Mouse (Mus musculus): ENCODE measurements at regions not wholly inside any gene's neighbourhood (a gene's known extent, or its start where the extent isn't known, plus 50 kb on each side); places are given as distances from the start of the nearest gene placed in this dataset.

- WGBS = 70% methylated on average over 3 of the region's 3 CpGs
- Histone ChIP-seq H3K9me3 (ENCODE audit: control insufficient read depth, low read length) (no peaks in the 10 kb centered on the region), H3K9ac (ENCODE audit: low read depth, low read length) (no peak overlapping the region), H3K27me3 (replicated peaks; ENCODE audit: control insufficient read depth, insufficient read depth, low read length) (no peaks in the 10 kb centered on the region), H3K4me1 (ENCODE audit: control insufficient read depth, insufficient read depth, low read length) (no peaks in the 10 kb centered on the region), H3K36me3 (ENCODE audit: control insufficient read depth, insufficient read depth, low read length) (no peaks in the 10 kb centered on the region), H3K4me3 (ENCODE audit: low read length) (no peak overlapping the region), H3K27ac (ENCODE audit: low read length) (no peak overlapping the region), H3K4me2 (ENCODE audit: low read depth, low read length) (no peak overlapping the region)
- ATAC-seq = no peak
Observed at GRCm38 (mm10) chr4:10800780-10801553, 73.3 kb upstream of the 2610301B20Rik start.

- 17% methylated on average over 1 of the region's 1 CpGs for WGBS
- no peak overlapping the region for H3K27ac ChIP-seq (ENCODE audit: low read length)
- H3K9ac ChIP-seq (ENCODE audit: low read depth, low read length) = no peak overlapping the region
- H3K27me3 ChIP-seq (replicated peaks; ENCODE audit: control insufficient read depth, insufficient read depth, low read length) = no peaks in the 10 kb centered on the region
- H3K9me3 ChIP-seq (ENCODE audit: control insufficient read depth, low read length) = no peaks in the 10 kb centered on the region
- H3K4me2 ChIP-seq (ENCODE audit: low read depth, low read length) = no peak overlapping the region
- ATAC-seq = no peak
- H3K36me3 ChIP-seq (ENCODE audit: control insufficient read depth, insufficient read depth, low read length) = no peaks in the 10 kb centered on the region
- H3K4me1 ChIP-seq (ENCODE audit: control insufficient read depth, insufficient read depth, low read length) = no peaks in the 10 kb centered on the region
- no peak overlapping the region for H3K4me3 ChIP-seq (ENCODE audit: low read length)
Observed at GRCm38 (mm10) chr4:10804735-10805134, 69.6 kb upstream of the 2610301B20Rik start.

GRCm38 (mm10) chr4:10807260-10807659, 67.0 kb upstream of the 2610301B20Rik start:
- Histone ChIP-seq H3K4me3 (ENCODE audit: low read length) (no peak overlapping the region), H3K27ac (ENCODE audit: low read length) (no peak overlapping the region), H3K27me3 (replicated peaks; ENCODE audit: control insufficient read depth, insufficient read depth, low read length) (no peaks in the 10 kb centered on the region), H3K9ac (ENCODE audit: low read depth, low read length) (no peak overlapping the region), H3K4me1 (ENCODE audit: control insufficient read depth, insufficient read depth, low read length) (no peaks in the 10 kb centered on the region), H3K4me2 (ENCODE audit: low read depth, low read length) (no peak overlapping the region), H3K36me3 (ENCODE audit: control insufficient read depth, insufficient read depth, low read length) (no peaks in the 10 kb centered on the region), H3K9me3 (ENCODE audit: control insufficient read depth, low read length) (no peaks in the 10 kb centered on the region)
- ATAC-seq = peak; percentile 81
- 61% methylated on average over 3 of the region's 3 CpGs for whole genome bisulfite sequencing

GRCm38 (mm10) chr4:10812931-10813330, 61.4 kb upstream of the 2610301B20Rik start:
- Histone ChIP-seq H3K4me3 (ENCODE audit: low read length) (no peak overlapping the region), H3K27me3 (replicated peaks; ENCODE audit: control insufficient read depth, insufficient read depth, low read length) (no peaks in the 10 kb centered on the region), H3K27ac (ENCODE audit: low read length) (no peak overlapping the region), H3K36me3 (ENCODE audit: control insufficient read depth, insufficient read depth, low read length) (no peaks in the 10 kb centered on the region), H3K4me2 (ENCODE audit: low read depth, low read length) (no peak overlapping the region), H3K9me3 (ENCODE audit: control insufficient read depth, low read length) (no peaks in the 10 kb centered on the region), H3K9ac (ENCODE audit: low read depth, low read length) (no peak overlapping the region), H3K4me1 (ENCODE audit: control insufficient read depth, insufficient read depth, low read length) (no peaks in the 10 kb centered on the region)
- 89% methylated on average over 2 of the region's 2 CpGs for WGBS
- no peak for ATAC-seq

All from intestine, embryonic 16.5 days (tissue).